Mouse (Mus musculus) CD4-positive, CD25-positive, alpha-beta regulatory T cell, adult 4 months (primary cell): ENCODE measurements around the gene Cpsf4. TPM values are rescaled to one million over a fixed set of nuclear protein-coding genes. Genes with fewer than 3 reads are reported as not detected.
"Not testable (repeated sequence)": the region's sequence is repeated elsewhere in the genome, so short reads cannot be mapped to it uniquely, and the experiment has no call there.

Source experiments
- ATAC-seq: one replicate; pipeline ENCODE4 v1.8.0; 2017
- polyA plus RNA-seq, 2 experiments: library from polyadenylated mRNA; unstranded; fragments of 100-300 nt; shearing (Covaris generic); gene quantifications; one replicate each; pipeline ENCODE4 v1.2.1; 2017

Gene Cpsf4
- polyA plus RNA-seq, result 10 to 100 TPM; 15.6 to 19.6 TPM

DNA sequence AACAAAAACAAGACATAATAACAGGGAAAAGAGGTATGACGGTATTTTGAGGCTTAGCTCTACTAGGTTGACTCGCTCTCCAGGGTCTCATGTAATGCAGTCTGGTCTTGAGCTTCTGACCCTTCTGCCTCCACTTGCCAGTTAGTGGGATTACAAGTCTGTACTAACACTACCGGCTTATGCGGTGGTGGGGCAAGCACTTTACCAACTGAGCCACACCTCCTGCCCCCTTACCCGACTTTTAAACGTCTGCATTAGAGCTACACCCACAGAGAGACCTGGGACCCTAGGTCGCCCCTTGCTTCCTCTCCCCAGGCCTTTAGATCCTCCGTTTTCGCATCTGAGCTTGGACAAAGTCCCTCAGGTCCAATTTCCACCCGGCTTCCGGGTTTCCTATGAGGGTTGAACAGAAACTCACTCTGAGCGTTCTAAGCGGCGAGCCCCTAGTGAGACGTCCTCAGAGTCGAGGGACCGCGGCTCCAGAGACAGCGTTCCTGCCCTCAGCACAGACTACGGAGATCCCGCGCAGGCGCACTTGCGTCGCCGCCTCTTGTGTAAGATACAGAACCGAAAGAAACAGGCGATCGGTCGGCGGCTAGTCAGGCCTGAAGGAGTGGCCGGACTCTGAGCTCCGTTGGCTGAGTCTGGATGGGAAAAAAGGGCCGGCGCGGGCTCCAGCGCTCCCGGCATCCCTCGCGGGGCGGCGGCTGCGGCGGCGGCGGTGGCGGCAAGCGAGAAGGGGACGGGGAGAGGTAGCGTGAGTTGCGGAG is at the start of gene Cpsf4, which contains the start of gene Ptcd1:
Gene Cpsf4, plus strand, starts transcription at position 678 of the 770 bp plus-strand sequence.
Gene Ptcd1, minus strand, starts transcription at position 573 of the 770 bp plus-strand sequence.
- ATAC-seq, result peak; percentile 95

DNA sequence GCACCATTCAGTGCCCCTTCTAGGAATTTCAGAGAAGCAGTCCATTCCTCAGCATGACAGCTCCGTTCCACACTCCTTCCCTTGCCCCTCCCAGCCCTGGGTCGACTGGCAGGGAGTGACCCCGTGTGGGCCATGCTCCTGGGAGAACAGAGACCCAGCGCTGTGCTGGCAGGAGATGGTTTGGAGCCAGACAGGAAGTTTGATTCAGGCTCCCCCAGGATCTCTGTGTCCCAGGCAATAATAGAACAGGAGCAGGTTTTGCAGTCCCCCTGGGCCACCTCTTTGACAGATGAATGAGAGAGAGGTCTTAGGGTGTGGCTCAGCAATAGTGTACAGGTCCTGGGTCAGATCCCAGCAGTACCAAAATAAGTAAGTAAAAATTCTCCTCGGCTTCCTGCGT is 49.0 kb upstream of the Cpsf4 start:
- no peak for ATAC-seq

DNA sequence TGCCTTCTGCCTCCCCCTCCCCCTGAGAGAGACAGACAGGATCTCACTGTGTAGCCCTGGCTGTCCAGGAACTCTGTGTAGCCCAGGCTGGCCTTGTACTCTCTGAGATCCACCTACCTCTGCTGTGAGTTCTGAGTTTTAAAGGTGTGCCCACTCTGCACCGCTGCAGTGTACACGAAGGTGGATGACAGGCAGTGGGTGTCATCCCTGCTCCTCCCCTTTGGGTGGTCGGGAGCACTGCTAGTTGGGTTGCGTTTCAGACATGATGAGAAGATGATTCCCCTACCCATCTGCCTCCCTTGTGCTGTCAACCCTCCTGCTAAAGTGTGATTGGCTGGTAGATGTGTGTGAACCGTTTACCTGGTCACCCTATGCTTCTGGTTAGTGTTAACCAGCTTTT is 48.6 kb upstream of the Cpsf4 start:
- no peak for ATAC-seq

DNA sequence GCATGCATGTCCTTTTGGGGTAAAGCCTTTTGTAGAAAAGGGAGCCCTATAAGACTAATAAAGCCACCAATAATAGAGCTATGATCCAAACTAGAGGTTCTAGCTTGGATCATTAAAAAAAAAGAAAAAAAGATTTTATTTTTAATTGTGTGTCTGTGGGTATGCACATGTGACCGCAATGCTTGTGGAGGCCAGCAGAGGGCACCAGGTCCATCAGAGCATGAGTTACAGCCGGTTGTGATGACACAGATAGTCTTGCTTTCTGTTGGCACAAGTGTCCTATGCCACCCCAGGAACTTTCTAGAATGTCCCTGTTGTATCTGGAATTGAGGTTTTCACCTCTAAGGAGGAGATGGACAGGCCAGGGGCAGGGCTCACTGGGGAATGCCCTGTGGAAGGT is 47.6 kb upstream of the Cpsf4 start:
- no peak for ATAC-seq

DNA sequence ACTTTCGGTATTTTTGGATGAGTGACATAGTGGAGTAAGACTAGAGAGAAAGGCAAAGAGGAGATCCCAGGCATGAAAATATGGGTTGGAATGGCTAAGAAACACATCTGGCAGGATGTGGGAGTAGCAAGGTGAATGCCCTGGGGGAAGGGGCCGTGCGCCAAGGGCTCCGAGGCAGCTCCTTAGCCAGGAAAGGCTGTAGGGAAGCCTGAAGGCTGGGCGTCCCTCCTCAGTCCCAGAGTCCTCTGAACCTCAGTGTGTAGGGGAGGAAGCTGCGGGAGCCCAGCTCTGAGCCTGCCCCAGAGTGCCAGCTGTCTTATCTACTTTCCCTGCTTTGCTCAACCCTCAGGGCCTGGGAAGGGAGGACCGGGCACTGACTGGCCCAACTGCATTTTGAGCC is 46.1 kb upstream of the Cpsf4 start:
- no peak for ATAC-seq

DNA sequence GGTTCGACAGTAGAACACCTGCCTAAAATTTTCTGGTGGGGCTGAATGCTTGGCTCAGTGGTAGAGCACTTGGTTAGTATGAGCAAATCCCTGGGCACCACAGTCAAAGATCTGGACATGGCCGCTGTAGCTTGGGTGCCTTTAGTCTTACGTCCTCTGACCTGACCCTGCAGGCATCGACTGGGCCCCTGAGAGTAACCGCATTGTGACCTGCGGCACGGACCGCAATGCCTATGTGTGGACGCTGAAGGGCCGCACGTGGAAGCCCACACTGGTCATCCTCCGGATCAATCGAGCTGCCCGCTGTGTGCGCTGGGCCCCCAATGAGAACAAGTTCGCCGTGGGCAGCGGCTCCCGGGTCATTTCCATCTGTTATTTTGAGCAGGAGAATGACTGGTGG is 43.6 kb upstream of the Cpsf4 start:
- no peak for ATAC-seq

DNA sequence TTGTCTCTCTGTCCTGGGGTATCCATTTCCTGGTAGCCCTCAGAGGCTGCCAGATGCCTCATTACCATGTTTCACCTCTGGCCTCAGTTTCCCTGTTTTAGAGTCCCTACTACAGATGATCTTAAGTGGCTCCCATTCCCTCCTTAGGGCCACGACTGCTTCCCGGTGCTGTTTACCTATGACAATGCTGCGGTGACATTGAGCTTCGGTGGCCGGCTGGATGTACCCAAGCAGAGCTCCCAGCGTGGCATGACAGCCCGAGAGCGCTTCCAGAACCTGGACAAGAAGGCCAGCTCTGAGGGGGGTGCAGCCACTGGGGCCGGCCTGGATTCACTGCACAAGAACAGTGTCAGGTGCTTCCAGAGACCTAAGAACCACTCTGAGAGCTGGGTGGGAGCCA is 40.4 kb upstream of the Cpsf4 start:
- no peak for ATAC-seq

DNA sequence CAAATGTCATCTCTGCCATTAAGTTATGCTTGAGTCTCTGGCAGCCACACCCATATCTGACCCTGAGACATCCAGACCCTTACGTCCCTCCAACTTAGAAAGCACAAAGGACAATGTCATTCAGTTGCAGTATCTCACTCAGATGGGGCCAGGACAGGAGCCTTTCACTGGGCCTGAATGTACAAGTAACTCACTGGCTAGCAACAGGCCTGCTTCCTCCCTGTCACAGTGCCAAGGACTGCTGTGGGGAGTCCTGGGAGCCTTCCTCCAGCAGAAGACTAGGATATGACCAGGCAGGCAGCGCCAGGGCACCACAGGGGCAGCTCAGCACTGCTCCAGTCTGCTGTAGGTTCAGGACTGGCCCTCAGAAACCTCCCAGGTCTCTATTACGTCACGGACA is 37.9 kb upstream of the Cpsf4 start:
- no peak for ATAC-seq

DNA sequence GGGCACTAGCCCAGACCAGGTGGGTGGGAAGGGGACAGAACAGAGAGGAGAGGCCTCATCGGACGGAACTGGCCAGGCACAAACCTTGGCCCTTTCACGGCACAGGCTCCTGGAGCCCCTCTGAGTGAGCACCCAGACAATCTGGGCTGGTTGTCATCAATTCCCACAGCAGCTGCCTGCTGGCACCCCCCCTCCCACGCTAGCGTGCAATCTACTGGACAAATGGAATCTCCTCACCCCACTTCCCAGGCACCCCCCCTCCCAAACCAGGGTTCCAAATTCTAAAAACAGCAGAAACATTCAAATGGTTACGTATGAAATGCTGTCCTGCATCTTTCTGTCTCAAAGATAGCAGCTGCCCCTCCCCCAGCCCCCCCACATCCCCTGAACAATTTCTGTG is 37.2 kb upstream of the Cpsf4 start:
- ATAC-seq, result not testable (repeated sequence)

DNA sequence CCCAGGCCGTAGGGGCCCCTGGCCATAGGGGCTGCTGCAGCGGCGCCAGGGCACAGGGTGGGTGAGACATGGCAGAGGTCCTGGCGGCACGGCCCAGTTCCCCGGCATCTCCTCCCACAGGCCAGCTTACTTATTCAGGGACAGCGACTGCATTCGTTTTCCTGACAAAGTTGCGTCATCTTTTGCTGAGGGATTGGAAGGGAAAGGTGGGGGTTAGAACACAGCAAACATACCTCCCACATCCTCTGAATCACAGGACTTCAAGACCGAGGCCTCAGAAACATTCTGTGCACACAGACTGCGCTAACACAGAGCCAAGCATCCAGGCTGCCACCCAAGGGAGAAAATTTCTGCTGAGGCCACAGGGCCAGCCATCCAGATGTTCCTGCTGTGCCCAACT is 36.8 kb upstream of the Cpsf4 start:
- no peak for ATAC-seq

DNA sequence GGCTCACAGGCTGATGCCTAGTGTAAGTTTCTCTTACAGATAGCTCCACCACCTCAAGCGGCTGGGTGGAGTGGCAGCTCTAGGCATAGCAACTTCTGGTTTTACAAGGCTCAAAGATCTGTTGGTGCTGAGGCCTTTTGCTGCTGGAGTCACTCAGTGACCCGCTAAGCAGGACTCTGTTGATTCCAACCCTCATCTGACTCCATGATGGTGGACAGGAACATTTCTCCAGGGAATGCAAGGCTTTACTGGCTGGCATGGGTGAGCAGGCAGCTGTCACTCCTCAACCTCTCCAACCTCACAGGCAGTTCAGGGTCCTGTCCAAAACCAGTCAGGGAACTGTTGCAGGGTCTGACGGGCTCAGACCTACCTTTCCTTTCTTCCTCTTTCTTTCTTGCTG is 36.0 kb upstream of the Cpsf4 start:
- no peak for ATAC-seq

DNA sequence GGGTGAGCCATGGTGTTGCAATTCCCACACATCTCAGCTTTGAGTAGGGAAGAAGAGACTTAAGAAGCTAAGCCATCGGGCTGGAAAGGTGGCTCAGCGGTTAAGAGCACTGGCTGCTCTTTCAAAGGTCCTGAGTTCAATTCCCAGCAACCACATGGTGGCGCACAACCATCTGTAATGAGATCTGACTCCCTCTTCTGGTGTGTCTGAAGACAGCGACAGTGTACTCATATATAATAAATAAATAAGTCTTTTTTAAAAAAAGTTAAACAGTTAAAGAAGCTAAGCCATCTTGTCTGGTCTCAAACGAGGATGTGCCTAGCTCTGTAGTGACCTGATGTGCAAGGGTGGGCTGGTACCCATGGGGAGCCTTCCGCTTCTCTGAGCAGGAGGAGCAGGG is 33.7 kb upstream of the Cpsf4 start:
- ATAC-seq, result not testable (repeated sequence)

DNA sequence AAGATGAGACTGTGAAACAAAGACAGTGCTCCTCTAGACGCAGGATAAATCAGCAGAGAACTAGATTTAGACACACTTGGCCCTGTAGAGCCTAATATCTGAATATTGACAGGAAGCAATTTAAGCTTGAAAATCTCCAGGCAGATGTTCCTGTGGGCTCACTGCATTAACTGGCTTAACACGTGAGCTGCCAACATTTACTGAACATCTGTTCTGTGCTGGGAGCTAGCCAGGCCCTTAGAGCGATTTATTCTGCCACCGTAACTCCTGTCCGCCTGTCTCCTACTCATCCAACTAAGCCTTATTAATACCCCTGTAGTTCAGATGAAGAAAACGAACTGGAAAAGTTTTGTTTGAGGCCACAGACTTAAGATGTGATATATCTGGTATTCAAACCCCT is 28.2 kb upstream of the Cpsf4 start:
- ATAC-seq, result no peak

DNA sequence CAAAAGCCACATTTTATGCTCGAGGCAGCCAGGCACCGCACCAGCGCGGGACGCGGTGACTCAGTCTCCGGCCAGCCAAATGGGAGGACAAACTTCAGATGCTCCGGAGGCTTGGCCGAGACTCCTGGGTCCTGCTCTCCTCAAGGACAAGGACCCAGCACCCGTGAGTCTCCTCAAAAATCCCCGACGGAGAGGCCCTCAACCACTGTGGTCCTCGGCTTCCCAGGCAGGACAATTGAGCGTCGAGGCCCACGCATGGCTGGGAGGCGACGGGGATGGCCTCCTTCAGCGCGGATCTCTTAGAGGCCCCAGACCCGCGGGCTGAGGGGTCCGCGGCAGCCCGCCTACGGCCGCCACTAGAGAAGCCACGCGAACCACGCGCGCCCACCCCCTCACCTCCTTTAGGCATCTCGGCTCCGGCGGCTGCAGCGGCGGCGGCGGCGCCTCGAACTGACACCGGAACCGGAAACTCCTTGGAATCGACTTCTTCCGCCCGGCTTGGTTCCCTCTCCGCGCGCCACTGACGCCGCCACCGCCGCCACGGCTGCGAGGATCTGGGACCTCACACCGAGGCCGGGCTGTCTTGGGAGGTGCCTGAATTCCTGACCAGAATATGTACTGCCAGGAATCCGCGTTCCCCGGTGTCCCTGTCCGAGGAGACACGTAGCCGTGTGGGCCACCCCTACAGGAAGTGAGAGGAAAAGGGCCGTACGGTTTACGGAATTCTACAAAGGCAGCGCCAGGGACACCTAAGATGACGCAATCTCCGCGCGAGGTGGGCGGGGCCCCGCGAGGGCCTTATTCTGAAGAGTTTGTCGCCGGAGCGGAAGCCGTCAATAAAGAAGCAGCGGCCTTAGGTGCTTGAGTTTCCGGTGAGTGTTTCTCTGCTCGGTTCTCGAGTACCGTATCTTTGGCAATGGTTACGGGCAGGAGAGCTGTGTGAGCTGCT is 27.2 kb upstream of the Cpsf4 start, which contains the start of the genes Pdap1 and Bud31:
Gene Pdap1, minus strand, starts transcription at position 668 of the 949 bp plus-strand sequence.
Gene Bud31, plus strand, starts transcription at position 792 of the 949 bp plus-strand sequence.
- peak; percentile 89 for ATAC-seq

DNA sequence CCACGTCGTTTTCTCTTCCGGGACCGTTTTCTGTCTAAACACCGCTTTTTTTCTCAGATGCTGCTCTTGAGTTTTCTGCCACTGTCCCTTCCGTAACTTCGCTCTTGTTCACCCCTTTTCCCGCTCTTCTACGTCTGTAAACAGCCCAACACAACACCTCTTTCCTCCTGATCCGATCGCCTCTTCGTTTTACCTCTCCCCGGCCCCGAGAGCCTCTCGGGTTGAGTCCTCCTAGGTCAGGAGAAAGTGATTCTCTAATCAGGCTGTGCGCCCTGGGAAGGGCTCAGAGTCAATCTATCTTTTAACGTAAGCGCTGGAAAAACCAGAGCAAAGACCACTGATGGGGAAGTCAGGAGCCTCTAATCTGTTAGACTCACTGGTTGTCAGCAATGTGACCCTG is 26.4 kb upstream of the Cpsf4 start:
- ATAC-seq, result peak; percentile 2

DNA sequence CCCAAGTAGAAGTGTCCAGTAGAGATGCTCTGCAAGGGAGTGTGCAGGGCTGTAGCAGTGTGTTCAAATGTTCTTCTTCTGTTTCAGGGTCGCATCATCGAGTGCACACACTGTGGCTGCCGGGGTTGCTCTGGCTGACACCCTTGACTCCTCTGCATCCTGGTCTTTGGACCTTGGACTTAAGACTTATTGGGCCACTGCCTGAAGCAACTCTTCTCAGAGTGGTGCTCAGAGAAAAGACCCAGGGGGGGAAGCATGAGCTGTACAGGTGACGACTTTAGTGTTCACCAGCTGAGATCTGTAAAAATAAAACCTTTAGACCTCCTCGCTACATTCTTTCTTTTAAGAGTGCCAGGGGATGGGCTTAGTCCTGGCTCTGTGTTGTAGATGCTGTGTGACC is 19.3 kb upstream of the Cpsf4 start:
- no peak for ATAC-seq

DNA sequence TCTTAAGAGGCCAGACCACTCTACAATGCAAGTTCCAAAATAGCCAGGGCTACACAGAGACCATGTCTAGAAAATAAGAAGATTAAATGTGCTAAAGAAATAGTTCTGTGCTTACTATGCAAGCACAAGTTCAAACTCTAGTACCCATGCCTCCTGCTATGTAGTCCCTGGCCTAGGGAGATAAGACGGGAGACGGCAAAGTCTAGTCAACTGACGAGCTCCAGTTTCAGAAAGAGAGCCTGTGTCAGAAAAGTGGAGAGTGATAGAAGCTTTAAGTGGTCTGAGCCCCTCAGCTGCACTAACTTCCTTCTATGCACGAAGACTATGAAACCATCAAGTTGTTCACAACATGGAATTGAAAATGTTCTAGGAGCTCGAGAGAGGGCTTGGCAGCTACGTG is 17.7 kb upstream of the Cpsf4 start:
- no peak for ATAC-seq

DNA sequence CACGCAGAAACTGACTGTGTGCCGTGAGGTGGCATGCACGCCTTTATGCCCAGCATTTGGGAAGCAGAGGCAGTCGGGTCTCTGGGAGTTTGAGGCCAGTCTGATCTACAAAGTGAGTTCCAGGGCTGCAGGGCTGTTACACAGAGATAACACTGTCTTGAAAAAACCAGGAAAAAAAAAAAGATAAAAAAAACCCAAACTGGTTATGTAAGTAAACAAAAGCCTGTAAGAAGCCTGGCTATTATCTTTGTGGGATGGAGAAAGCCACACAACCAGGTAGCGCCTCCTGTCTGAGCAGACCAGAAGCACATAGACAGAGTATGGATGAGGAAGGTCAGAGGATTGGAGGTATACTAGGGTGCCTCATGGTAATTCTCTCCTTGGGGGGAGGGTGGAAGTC is 14.3 kb upstream of the Cpsf4 start:
- no peak for ATAC-seq

DNA sequence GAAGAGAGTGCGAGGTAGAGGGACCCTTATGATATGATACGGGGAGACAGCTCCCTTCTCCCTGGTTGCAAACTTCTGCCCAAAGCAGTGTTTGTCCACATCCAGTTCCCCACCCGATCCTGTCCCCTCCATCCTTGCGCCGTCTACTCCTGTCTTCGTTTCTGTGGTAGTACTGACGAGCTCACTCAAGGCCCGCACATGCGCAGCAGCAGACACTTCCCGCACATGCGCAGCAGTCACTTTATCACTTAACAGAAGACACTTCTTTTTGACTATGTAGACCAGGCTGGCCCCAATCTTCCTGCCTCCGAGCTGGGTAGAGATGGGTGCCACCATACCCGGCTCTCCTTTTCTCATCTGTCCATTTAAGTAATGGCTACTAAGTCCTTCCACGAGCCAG is 5.7 kb upstream of the Cpsf4 start:
- ATAC-seq, result no peak

DNA sequence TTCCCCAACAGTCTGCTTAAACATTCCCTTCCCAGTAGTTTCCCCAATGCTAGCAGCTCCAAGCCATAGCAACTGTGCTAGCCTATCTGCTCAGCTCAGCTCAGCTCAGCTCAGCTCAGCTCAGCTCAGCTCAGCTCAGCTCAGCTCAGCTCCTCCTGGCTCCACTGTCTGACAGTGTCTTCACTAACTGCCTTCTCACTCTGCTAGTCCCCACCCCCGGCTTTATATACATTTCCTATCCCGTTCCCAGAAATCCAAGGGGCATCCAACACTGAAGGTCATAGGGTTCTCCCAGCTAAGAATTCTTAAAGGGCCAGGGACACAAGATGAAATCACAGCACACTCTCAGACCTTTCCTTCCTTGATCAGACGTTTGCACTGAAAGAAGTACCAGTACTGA is 2.3 kb upstream of the Cpsf4 start:
- no peak for ATAC-seq

DNA sequence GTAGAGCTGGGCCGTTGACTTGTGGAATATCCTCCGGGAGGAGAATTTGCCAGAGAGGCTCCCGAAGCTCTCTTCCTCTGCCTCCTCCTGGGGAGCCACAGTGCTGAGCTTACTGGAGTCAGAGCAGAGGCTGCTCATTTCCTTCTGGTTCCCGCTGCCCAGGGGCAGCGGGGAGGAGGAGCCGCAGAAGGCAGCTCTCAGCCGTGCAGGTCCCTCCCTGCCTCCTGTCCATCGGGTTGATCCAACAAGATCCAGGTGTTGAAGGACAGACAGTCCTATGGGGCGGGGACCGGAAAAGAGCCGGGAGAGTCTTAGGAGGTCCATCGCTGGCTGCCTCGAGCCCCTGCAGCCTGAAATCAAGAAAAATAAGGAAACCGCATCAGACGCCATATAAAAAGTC is 1.8 kb upstream of the Cpsf4 start:
- ATAC-seq, result no peak

DNA sequence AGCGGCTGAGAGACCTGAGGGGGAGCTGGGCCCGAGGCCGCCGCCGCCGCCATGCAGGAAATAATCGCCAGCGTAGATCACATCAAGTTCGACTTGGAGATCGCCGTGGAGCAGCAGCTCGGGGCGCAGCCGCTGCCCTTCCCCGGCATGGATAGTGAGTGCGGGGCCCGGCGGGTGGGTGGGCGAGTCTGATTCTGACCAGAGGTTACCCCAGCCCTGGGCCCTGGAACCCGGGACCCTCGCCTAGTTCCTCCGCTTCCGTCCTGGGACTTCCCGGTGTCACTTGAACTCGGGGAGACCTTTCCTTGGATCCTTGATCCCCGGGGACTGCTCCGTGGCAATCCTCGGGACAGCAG is 271 bp downstream of the Cpsf4 start:
- ATAC-seq, result no peak

DNA sequence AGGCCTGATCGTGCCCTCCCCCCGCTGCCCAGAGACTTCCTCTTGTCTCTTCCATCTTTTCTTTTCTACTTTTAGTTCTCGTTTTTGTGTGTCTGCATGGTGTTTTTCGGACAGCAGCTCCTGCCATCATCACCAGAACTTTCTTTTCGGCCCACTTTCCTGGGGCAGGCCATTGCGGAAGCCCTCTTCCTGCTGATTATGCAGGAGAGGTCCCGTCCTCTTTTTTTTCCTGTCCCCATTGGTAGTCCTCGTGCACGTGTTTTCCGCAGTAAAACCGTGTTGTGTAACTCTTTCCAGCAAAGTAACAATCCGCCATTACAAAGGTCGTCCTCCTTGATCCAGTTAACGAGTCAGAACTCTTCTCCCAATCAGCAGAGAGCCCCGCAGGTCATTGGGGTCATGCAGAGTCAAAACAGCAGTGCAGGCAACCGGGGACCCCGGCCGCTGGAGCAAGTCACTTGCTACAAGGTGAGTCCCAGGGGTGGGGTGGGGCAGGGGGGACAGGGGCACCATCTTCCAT is 11.5 kb downstream of the Cpsf4 start:
- no peak for ATAC-seq

DNA sequence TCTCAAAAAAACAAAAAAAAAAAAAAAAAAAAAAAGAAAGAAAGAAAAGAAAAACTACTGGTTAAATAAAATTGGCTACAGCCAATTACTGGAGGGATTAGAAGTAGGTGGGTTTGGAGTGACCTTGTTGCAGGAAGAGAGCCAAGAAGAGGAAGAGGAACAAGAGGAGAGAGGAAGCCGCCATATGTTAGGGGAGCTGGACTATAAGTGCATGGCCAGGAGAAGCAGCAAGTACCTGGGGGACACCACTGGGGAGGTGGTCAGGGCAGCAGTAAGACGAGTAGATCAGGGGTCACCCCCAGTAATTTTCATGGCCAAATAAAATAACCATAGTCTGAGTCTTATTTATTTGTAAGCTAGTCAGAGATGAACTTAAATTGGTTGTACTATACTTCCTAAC is 18.2 kb downstream of the Cpsf4 start:
- no peak for ATAC-seq
